Mouse (Mus musculus): Measurements from ENCODE around the gene Usp27x. TPM values are rescaled to one million over a fixed set of nuclear protein-coding genes. Genes with fewer than 3 reads are reported as not detected.

Usp27x gene
- total and polyA plus RNA-seq, 3 experiments, result 0.36 to 0.81 (median 0.50) TPM

GRCm38 (mm10) chrX:7376586-7376985, 956 bp upstream of the Usp27x start:
- Histone ChIP-seq H3K27me3 (replicated peaks) (no peaks in the 10 kb centered on the region), H3K9ac (ENCODE audit: insufficient read depth, low read depth) (no peak overlapping the region), H3K4me1 (ENCODE audit: control insufficient read depth in 1 of 2, insufficient read depth in 2 of 2) (0 out of 4 replicates have a peak, but pooled peaks cover 0 to 4% of the 10 kb centered on the region in 2 experiments), H3K36me3 (replicated peaks in 1 of 2; ENCODE audit: control insufficient read depth in 1 of 2, insufficient read depth in 1 of 2, low read length in 1 of 2) (peaks cover 0 to 5% of the 10 kb centered on the region in 2 experiments), H3K9me3 (replicated peaks; ENCODE audit: low read length) (no peaks in the 10 kb centered on the region), H3K79me2 (replicated peaks; ENCODE audit: control insufficient read depth, extremely low read depth, insufficient read depth, poor library complexity, severe bottlenecking) (no peaks in the 10 kb centered on the region), H3K27ac (ENCODE audit: insufficient read depth, low read depth) (no peak overlapping the region), H3K4me2 (ENCODE audit: insufficient read depth, low read depth, poor library complexity, severe bottlenecking) (no peak overlapping the region), H3K4me3 (replicated peaks in 1 of 3; ENCODE audit: low read depth in 2 of 3, low read length in 2 of 3, poor library complexity in 1 of 3) (no peak overlapping the region)
- TF ChIP-seq E2F4 (IDR thresholded peaks at IDR 0.05; ENCODE audit: insufficient replicate concordance, low read depth, low read length), result no peak
- TF ChIP-seq EP300 (IDR thresholded peaks at IDR 0.05; ENCODE audit: low read length), result no peak
- TF ChIP-seq ETS1 (conservative IDR thresholded peaks at IDR 0.05; ENCODE audit: low read depth, low read length), result no peak
- no peak for TF ChIP-seq USF1 (IDR thresholded peaks at IDR 0.05; ENCODE audit: low read depth, low read length)
- no peak for TF ChIP-seq POLR2AphosphoS2 (IDR thresholded peaks at IDR 0.05; ENCODE audit: low read depth, low read length)
- no peak for TF ChIP-seq CHD1 (IDR thresholded peaks at IDR 0.05; ENCODE audit: low read depth, low read length)
- no peak for TF ChIP-seq TCF12 (IDR thresholded peaks at IDR 0.05; ENCODE audit: low read depth, low read length)
- TF ChIP-seq UBTF (IDR thresholded peaks at IDR 0.05; ENCODE audit: low read depth, low read length), result no peak
- no peak for TF ChIP-seq BHLHE40 (IDR thresholded peaks at IDR 0.05; ENCODE audit: low read depth, low read length)
- in situ Hi-C loops (cut with MboI; ENCODE audit: low pct_ligation_motif_present, low pct_unique_long_range_greater_than_20kb, low sequenced_read_pairs) (no loop called here), dilution Hi-C loops (cut with MboI; ENCODE audit: extremely low pct_ligation_motif_present, extremely low pct_unique_long_range_greater_than_20kb, low sequenced_read_pairs) (no loop called here)
- DNase-seq (ENCODE audit: extremely low read depth), result no peak

GRCm38 (mm10) chrX:7375322-7375715, 311 bp downstream of the Usp27x start:
- peak overlapping the region; percentile 37 to 79 (median 59) for H3K4me3 ChIP-seq (replicated peaks in 1 of 3; ENCODE audit: low read depth in 2 of 3, low read length in 2 of 3, poor library complexity in 1 of 3)
- no peaks in the 10 kb centered on the region for H3K9me3 ChIP-seq (replicated peaks; ENCODE audit: low read length)
- dilution Hi-C loops (cut with MboI; ENCODE audit: extremely low pct_ligation_motif_present, extremely low pct_unique_long_range_greater_than_20kb, low sequenced_read_pairs) (no loop called here), in situ Hi-C loops (cut with MboI; ENCODE audit: low pct_ligation_motif_present, low pct_unique_long_range_greater_than_20kb, low sequenced_read_pairs) (no loop called here)
- peaks cover 0 to 5% of the 10 kb centered on the region in 2 experiments for H3K36me3 ChIP-seq (replicated peaks in 1 of 2; ENCODE audit: control insufficient read depth in 1 of 2, insufficient read depth in 1 of 2, low read length in 1 of 2)
- peak overlapping the region; percentile 64; the same call in 1 of the 2 replicates for H3K9ac ChIP-seq (ENCODE audit: insufficient read depth, low read depth)
- H3K4me1 ChIP-seq (ENCODE audit: control insufficient read depth in 1 of 2, insufficient read depth in 2 of 2), result 0 out of 4 replicates have a peak, but pooled peaks cover 0 to 4% of the 10 kb centered on the region in 2 experiments
- no peak for DNase-seq (ENCODE audit: extremely low read depth)
- no peaks in the 10 kb centered on the region for H3K27me3 ChIP-seq (replicated peaks)
- H3K79me2 ChIP-seq (replicated peaks; ENCODE audit: control insufficient read depth, extremely low read depth, insufficient read depth, poor library complexity, severe bottlenecking), result no peaks in the 10 kb centered on the region
- TF ChIP-seq POLR2A (IDR thresholded peaks at IDR 0.05; ENCODE audit: low read depth, low read length) (no peak), JUND (conservative IDR thresholded peaks at IDR 0.05; ENCODE audit: low read depth, low read length) (no peak), CHD2 (IDR thresholded peaks at IDR 0.05; ENCODE audit: low read length) (no peak), TCF12 (IDR thresholded peaks at IDR 0.05; ENCODE audit: low read depth, low read length) (no peak), RCOR1 (conservative IDR thresholded peaks at IDR 0.05; ENCODE audit: low read depth, low read length) (no peak), HCFC1 (IDR thresholded peaks at IDR 0.05; ENCODE audit: low read depth, low read length) (no peak), ZMIZ1 (IDR thresholded peaks at IDR 0.05; ENCODE audit: low read depth, low read length) (no peak), ZC3H11A (IDR thresholded peaks at IDR 0.05; ENCODE audit: low read depth, low read length) (no peak), MXI1 (IDR thresholded peaks at IDR 0.05; ENCODE audit: low read depth, low read length) (no peak), NELFE (IDR thresholded peaks at IDR 0.05; ENCODE audit: low read depth, low read length) (no peak), SIN3A (IDR thresholded peaks at IDR 0.05; ENCODE audit: low read length) (no peak), GABPA (IDR thresholded peaks at IDR 0.05; ENCODE audit: insufficient replicate concordance, low read depth, low read length) (no peak), SMC3 (IDR thresholded peaks at IDR 0.05; ENCODE audit: low read depth, low read length) (no peak), TBP (conservative IDR thresholded peaks at IDR 0.05; ENCODE audit: low read depth, low read length) (no peak), ZKSCAN1 (IDR thresholded peaks at IDR 0.05; ENCODE audit: borderline replicate concordance, low read depth, low read length) (no peak), ZNF384 (IDR thresholded peaks at IDR 0.05; ENCODE audit: low read depth, low read length) (no peak), EP300 (IDR thresholded peaks at IDR 0.05; ENCODE audit: low read length) (no peak), PAX5 (IDR thresholded peaks at IDR 0.05; ENCODE audit: low read length) (no peak)
- H3K4me2 ChIP-seq (ENCODE audit: insufficient read depth, low read depth, poor library complexity, severe bottlenecking), result peak overlapping the region; percentile 55; the same call in 1 of the 2 replicates
- no peak overlapping the region for H3K27ac ChIP-seq (ENCODE audit: insufficient read depth, low read depth)
